Mouse (Mus musculus) kidney, postnatal 10 days (tissue): ENCODE results near the gene Tbc1d25.

Experiments used
- DNase-seq: peaks from one replicate; pipeline ENCODE4 v3.0.0; 2021; ENCODE audit warnings: mixed read lengths

Tbc1d25 gene

DNA sequence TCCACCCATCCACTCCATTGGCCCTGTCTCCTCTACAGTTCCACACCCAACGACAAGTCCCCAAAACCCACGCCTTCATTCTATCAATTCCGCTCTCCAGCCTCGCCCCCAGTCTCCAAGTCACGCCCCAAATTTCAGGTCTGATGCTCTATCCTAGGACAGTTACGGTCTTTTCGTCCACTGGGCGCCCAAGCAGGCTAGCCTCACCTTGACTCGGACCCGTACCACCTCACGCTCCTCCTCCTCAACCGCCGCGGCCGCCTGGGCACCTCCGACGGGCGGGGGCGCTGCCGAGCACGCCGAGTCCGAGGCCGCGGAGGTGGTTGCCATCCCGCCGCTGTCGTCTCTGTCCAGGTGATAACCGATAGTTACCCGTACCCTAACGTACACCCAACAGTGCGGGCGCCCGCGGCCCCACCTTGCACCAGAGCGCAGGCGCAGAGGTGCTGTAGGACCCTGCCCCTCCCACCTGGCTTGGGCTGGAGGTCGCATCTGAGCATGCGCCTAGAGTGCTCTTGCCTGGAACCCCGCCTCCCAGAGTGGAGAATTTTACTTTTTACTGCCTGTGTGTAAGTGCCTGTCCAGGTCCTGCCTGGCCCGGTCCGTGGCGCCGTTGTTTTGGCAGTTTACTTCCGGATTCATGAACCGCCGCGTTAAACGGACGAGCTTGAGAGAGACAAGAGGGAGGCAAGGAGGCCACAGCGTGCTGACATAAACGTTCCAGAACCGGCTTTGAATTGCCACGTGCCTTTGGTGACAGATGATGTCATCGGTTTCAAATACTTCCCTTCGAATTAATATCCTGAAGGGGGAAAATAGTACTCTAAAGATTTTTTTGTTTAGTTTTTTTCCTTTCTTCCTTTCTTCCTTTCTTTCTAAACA is at the start of gene Tbc1d25:
Gene Tbc1d25, minus strand, starts transcription at position 678 of the 882 bp plus-strand sequence.
- peak; percentile 90 for DNase-seq

DNA sequence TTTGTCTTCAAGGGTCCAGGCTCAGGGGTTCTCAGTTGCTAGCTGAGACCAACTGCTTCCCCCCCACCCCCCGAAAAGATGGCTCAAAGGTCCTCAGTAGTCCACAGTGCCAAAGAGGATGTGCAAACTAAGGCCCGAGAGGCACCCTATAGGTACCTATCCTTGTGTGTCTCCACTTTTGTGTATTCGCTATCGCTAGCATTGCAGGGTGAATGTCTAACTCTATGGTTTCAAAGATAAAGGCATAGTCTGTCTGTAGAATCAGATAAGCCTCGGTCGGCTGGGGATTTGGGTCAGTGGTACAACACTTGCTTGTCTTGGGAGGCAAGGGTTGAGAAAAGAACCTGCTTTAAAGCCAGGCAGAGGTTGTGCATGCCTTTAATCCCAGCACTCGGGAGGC is 47.5 kb upstream of the Tbc1d25 start:
- no peak for DNase-seq

DNA sequence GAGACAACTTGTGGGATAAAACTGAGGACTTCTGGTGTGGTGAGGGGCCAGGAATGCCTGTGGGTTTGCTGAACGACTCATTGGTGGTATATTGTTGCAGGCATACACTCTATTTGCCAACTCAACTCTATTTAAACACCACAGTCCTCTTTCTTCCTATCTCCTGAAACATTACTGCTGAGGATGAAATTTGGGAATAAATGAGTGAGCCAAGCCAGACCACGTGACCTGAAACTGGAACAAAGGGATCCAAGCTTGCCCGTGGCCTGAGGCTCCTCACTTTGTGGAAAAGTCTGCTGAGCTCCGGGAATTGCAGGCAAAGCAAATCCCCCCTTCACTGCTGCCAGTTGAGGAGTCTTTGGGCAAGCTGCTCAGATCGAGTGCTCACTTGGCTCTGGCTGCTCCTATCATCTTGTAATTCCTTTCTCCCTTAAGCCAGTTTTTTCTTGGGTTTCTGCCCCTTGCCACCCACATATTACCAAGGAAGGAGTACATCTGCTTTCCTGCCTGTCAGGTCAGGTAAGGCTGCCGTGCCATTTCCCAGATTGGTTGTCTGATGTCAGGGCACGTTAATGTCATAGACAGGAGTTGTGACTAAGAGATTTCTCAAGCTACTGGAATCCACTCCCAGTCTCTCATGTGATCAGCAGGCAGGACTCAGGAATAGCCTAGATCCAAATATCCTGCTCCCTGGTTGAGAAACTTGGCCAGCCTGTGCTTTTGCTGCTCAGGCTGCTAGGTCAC is 46.9 kb upstream of the Tbc1d25 start:
- no peak for DNase-seq

DNA sequence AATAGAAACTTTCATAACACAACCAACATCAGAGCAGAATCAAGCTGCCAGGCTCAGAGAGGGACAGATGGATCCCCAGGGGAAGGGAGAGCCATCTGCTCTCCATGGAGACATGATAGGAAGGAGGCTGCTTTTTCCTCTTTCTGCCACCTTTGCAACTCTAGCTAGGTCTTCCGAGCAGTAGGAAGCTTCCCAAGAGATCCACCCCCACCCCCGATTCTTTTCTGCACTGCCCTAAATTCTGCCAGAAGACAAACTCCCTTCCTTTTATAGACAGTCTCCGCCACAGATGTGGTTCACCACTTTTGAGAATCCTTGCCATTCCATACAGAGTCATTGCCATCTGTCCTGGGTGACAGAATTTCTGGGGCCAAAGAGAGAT is 46.3 kb upstream of the Tbc1d25 start:
- DNase-seq = no peak

DNA sequence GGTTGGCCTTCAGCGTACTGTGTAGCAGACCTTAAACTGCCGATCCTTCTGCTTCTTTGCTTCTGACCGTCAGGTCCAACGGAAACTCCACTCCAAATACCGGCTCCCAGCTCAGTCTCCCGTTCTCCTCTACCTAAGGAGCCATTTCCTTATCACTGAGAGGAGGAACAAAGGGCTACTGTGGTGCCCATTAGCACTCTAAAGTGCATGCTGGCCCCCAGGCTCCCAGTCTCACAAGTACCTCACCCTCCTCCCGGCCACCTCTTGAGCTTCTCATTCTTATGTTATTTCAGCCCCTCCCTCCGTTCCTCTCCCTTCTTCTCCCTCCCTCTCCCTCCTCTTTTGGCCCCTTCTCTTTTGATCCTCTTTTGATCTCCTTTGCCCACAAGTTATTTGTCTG is 43.7 kb upstream of the Tbc1d25 start:
- no peak for DNase-seq

DNA sequence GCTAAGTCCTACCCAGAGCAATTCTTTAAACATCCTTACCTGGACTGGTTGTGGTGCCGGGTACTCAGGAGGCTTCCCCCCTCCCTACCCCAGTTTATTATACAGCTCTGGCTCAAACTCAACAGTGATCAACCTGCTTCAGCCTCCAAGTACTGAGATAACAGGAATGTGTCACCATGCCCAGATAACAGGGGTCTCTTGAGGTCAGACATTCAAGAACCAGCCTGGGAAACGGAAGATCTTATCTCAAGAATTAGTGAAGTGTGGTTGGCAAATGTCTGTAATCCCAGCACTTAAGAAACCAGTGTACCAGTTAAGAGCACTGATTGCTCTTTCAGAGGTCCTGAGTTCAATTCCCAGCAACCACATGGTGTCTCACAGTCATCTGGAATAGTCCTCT is 42.1 kb upstream of the Tbc1d25 start:
- DNase-seq = no peak

DNA sequence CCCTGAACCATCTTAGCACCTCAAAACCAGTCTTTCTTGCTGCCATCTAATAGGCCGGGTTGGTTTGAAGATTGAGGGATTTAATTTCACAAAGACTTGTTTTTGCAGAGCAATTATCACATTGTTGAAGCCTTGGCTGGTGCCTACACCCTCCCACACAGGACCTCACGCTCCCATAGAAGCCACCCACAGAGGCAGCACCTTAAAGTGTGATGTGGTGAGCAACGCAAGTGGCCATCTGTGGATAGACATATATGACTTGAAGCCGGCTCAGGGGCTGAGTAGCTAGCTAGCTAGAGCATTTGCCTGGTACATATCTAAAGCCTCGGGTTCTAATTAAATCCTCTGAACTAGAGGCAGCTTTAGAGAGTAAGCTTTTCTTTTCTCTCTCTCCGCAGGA is 41.4 kb upstream of the Tbc1d25 start:
- no peak for DNase-seq

DNA sequence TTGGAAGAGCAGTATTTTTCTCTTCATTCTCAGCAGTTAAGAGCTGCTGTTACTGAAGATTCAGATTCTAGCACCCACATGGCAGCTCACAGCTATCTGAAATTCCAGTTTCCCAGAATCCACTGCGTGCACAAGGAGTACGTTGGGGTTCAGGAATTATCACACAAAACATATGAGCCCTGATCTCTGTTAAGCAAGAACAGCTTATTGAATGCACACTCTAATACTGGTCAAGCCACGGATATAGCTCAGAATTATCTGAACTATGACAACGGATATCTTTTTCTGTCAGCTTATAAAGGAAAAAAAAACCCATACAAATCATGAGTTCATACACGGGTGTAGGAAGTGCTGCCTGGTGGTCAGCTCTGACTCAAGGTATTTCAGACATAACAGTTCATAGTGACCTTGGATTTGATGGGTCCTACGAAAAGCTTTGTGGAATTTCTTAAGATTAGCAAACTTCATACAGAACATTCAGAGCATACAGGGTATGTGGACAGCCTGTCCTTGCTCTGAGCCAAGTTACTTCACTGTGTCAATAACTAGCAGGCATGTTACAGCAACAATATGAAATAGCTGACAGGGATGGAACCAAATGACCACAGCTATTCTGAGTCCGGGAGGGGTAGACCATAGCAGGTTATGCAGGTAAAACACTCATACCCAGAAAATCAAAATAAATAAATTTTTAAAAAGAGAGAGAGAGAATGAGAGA is 35.7 kb upstream of the Tbc1d25 start:
- no peak for DNase-seq

DNA sequence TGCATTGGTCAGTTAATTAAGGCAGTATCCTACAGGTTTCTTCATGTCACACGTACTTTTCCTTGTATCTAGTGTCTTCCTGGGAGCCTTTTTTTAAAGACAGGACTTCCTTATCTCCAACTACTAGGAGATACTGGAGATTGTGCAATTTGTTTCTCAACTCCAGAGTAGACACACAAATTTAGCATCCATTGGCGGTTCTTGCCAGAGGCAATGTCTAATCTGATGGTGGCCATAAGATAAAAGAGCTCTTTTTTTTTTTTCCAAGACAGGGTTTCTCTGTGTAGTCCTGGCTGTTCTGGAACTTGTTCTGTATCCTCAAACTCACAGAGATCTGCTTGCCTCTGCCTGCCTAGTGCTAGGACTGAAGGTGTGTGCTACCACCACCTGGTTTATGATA is 33.7 kb upstream of the Tbc1d25 start:
- DNase-seq = no peak

DNA sequence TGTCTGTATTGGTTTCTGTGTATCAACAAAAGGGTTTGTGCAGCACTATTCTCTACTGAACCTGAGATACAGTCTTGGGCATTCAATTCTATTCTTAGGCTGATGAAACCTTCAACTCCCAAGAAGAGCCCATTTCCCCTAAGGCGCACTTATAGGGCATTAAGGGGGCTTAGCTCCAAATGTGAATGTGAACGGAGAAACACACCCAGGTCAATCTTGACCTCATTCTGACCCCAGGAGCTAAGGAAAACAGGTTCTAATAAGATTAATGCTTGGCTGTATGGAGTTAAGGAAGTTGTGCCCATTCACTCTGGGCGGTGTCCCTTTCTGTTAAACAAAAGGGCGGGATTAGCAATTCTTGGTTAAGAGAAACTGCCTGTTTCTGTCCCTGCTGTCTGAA is 31.2 kb upstream of the Tbc1d25 start:
- no peak for DNase-seq

DNA sequence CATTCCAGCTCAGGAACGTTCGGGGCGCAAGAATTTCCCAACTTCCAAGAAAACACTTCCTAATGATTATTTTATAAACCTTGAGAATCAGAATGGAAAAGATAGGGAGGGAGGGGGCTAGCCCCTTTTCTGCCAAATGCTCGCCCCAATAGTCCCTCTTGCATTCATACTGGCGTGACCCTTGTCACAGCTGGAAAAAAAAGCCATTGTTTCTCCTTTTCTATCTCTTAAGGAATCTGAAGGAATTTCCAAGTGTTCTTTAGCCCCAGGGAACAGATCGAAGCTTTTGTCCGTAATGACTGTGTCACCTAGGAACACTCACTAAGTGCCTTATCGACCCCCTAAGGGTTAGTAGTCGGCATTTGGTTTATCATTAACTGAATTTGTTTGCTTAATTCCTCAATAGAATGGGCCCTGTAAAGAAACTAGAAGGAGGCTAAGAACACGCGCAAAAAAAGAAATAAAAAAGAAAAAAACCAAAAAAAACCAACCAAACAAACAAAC is 30.8 kb upstream of the Tbc1d25 start:
- DNase-seq = no peak

DNA sequence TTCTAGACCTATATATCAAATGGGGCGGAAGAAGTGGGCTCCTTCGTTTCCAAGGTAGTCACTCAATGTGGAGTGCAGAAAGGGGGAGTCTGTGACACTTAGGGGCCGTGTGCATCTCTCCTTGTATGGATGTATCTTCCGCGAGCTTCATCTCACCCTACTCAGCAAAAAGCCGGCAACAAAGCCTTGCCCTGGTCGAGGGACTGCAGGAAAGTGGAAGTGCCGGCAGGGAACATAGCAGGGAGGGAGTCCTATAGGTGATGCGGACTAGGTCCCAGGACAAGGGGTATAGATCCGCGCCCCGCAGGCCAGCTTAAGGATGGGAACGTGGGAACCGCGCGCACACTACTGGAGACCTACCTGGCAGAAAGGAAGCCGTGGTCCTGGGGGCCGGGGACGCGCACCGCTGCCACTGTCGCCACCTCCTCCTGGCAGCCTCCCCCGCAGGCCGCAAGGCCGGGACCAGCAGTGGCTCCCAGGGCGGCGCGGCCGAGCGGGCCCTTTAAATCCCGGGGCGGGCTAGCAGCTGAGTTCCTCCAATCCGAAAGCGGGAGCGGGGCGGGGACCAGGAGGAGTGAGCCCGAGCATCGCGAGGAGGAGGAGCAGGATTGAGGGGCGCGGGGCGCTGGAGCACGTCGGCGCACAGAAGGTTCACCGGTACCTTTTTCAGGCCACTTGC is 30.2 kb upstream of the Tbc1d25 start, which contains the start of gene Porcn:
Gene Porcn, minus strand, starts transcription at position 511 of the 679 bp plus-strand sequence.
- peak; percentile 90 for DNase-seq

DNA sequence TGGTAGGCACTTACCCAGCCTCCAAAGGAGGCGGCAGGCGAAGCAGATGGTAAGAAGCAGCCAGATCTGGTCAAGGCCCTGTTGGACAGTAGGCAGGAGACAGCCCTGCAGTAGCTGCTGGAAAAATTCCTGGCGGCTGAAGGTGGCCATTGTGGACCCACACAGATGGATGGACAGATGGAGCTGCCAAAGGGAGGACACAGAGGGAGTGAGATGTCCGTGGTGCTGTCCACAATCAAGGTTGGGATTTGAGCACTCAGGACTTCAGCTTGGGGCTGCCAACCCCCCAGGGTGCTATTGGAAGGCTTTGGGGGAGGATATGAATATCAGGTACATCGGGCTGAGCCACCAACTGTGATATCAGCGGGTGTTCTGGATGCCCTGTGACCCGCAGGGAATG is 29.6 kb upstream of the Tbc1d25 start:
- DNase-seq = no peak

DNA sequence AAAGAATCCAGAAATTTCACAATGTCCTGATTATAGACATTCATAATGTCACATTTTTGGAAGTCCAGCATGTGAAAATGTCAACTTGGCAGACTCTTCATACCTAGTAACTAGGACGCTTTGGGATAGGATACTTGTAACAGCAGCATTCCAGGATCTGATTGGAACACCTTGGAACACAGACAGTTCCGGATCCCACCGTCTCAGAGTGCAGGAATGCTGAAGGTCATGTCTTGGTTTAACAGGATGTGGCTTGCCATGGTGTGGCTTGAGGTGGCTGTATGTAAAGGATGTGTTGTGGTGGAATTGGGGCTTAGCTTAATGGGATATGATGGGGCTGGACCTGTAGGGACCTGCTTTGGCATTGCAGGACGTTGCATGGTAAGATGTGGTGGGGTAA is 29.1 kb upstream of the Tbc1d25 start:
- DNase-seq = no peak

DNA sequence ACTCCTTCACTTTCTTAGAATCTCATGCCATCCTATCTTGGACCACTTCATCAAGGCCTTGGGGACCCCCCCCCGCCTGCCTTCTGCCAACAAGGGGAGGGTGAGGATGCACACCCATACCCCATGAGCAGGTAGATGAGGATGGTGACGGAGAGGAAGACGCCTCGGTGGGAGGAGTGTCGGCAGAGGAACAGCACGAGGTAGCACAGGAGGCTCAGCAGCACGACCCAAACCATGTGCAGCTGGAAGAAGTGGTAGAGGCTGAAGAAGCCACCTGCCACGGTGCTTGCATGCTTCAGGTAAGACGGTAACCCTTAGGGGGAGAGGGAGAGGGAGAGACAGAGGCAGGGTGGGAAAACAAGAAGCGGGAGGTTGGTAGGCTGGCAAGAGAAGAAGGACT is 28.1 kb upstream of the Tbc1d25 start:
- no peak for DNase-seq

DNA sequence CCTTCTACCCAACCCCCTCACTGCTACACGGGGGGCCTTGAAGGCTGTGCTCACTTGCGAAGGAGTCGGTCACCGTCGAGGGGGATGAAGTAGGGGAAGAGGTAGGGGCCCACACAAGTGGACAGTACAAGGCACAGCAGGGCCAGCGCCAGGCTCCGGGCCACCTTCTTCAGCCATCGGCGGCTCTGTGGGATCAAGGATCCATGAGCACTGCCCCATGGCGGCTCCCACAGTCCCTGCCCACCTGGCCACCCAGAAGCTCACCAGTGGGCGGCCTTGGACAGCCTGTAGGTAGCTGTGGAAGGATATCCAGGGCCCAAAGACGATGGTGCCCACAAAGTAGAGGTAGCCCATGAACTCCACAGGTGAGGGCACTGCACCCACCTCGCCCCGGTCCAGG is 27.1 kb upstream of the Tbc1d25 start:
- no peak for DNase-seq

DNA sequence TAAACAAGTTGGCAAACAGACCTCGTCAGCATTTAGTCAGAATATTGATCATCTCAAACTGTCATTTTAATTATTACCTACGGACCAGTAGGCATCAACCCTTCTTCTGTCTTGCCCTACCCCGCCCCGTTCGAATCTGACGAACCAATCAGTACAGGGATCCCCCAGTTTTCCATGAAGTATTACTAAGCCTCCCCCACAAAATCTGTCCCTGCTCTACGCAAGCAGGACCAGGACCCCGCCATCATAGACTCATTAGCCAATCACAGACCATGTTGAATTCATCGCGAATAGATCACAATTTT is 17.4 kb upstream of the Tbc1d25 start, which contains the start of gene Ebp:
Gene Ebp, minus strand, starts transcription at position 94 of the 305 bp plus-strand sequence.
- DNase-seq = no peak

DNA sequence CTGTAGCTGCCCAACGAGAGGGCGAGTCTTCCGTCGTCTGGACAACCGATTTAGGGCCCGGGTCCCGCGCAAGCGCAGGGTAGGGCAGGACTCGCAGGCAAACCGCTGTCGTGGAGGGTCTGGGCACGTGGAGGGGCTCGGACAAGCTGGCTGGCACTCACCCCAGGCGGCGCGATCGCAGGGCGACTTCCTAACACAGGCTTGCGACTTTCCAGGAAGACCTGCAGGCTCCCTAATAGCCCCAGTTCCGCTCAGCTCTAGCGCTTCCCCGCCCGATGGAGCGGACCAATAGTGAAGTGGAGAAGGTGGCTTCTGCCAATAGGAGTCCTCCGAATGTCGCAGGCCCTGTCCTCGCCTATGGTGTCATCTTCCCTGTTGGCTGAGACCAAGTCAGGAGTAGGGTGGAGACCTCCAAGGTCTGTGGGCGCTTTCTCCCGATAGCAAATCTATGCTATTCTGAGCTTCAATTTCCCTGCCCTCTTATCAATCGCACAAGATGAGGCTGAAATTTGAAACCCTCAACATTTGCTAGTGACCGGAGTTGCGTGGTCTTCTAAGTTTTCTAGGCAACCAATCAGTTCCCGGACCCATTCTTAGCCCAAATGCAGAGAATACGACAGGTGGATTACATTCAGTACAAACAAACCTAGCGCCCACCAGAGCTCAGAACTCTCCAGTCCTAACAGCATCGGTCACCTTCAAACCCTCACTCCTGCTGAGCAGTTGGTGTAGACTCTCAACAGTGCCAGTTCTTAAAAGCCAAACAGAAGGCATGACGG is 16.8 kb upstream of the Tbc1d25 start:
- peak; percentile 83 for DNase-seq

DNA sequence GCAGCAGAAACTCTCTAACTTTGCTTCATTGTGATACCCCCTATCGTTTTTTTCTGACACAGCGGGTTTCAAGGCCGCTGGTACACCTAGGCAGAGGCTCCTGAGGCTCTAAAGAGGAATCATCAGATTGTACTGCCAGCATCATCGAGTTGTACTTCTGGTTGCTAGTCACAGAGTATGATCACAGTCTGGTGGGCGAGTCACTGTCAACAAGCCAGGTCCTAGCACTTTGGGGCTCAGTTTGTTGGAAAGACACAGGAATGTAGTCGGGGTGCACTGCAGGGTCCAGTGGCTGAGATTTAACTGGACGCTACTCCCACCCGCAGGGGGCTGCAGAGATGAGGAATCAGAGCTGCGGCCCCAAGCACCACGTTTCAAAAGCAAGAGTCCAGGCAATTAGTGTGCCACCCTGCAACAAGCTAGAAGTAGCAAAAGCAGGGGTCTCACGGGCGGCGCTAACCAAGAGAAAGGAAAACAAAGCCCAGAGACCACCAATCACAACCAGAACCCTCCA is 16.2 kb upstream of the Tbc1d25 start:
- DNase-seq = peak; percentile 27

DNA sequence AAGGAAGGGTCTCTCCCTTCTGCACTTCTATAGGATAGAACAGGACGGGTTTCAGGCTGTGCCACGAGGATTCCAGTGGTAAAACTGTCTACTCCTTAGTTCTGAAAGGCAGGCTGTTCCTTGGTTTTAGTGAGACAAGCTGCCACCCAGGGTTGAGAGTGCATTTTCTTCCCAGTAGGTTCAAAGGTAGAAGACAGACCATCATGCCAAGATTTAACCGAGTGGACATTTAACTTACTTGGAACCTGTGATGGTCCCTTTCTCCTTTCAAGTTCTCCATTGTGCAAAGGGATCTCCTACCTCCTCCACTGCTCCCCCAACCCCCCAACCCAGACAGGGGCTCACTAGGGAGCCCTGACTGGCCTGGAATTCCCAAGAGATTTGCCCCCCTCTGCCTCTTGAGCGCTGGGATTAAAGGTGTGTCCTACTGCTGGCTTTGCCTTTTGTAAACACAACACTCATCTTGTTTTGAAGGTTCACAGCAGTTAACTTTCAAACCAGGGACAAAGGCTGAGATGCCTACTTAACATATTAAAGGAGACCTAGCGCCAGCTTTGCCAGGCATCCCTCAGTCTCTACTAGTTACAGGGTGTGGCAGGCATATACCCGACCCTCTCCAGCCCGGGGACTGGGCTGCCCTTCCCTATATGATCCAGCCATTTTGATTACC is 7.0 kb upstream of the Tbc1d25 start:
- DNase-seq = no peak

DNA sequence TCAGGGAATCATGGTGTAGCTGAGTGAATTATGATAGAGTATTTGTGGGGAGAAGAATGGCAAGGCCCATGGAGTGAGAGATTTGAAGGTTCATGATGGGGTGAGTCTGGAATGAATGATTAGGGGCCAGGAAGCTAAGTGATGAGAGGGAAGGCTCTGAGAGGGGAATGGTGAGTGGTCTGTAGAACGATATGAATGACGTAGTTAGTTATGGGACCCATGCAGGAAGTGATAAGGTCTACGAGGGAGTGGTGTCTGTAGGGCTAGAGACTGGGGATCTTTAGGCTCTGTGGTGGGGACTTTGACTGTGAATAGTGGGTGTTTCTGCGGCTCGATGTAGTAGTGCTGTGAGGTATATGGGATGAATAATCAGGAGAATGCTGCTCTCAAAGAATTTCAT is 3.7 kb upstream of the Tbc1d25 start:
- DNase-seq = no peak
